Mouse (Mus musculus) heart, embryonic 11.5 days (tissue): ENCODE data around the gene Stk33. TPM values are rescaled to one million over a fixed set of nuclear protein-coding genes. Genes with fewer than 3 reads are reported as not detected.

Experiments used
- ATAC-seq: fragments of 200-750 bp; cut with Nextera tagmentation; replicated peaks from 2 replicates; pipeline ENCODE4 v1.8.0; 2017; ENCODE audit warnings: moderate library complexity; ENCODE audit not compliant: insufficient number of reproducible peaks, low FRiP score, low TSS enrichment
- H3K27ac ChIP-seq: fragments of 300-500 bp; sonication (generic); 2 replicates; pipeline ENCODE4 v1.5.1; 2014; ENCODE audit warnings: mild to moderate bottlenecking, low read depth, low read length
- H3K27me3 ChIP-seq: fragments of 300-500 bp; sonication (generic); 2 replicates; pipeline ENCODE4 v1.6.1; 2014; ENCODE audit warnings: mild to moderate bottlenecking, low read length, mixed read lengths; ENCODE audit not compliant: control insufficient read depth, insufficient read depth
- H3K36me3 ChIP-seq: fragments of 300-500 bp; sonication (generic); 2 replicates; pipeline ENCODE4 v1.6.1; 2014; ENCODE audit warnings: mild to moderate bottlenecking, low read length, moderate library complexity, mixed read lengths; ENCODE audit not compliant: control insufficient read depth, insufficient read depth
- H3K4me1 ChIP-seq: fragments of 300-500 bp; sonication (generic); 2 replicates; pipeline ENCODE4 v1.6.1; 2014; ENCODE audit warnings: low read length; ENCODE audit not compliant: control insufficient read depth, insufficient read depth
- H3K4me2 ChIP-seq: fragments of 300-500 bp; sonication (generic); 2 replicates; pipeline ENCODE4 v1.6.1; 2014; ENCODE audit warnings: mild to moderate bottlenecking, moderate library complexity
- H3K4me3 ChIP-seq: fragments of 300-500 bp; sonication (generic); 2 replicates; pipeline ENCODE4 v1.5.1; 2014; ENCODE audit warnings: low read depth, low read length
- H3K9ac ChIP-seq: fragments of 300-500 bp; sonication (generic); 2 replicates; pipeline ENCODE4 v1.6.1; 2014; ENCODE audit warnings: mild to moderate bottlenecking, low read depth, low read length, moderate library complexity
- H3K9me3 ChIP-seq: fragments of 300-500 bp; sonication (generic); replicated peaks from 2 replicates; pipeline ENCODE4 v1.6.1; 2016; ENCODE audit warnings: low read length; ENCODE audit not compliant: control insufficient read depth
- WGBS: fragments of 180-500 bp; shearing (Covaris S2); extraction: QIAGEN DNeasy Blood & Tissue Kit; methylation state at CpG from one replicate; pipeline ENCODE4 v1.1.7; 2014; ENCODE audit not compliant: insufficient replicate concordance; 5-methylcytosine and 5-hydroxymethylcytosine counted together
- polyA plus RNA-seq: library from polyadenylated mRNA; unstranded; fragments of >200 nt; fragmentation: Nextera tagmentation; extraction: Ambion mirVana; gene quantifications from 2 replicates; pipeline ENCODE4 v1.2.1, GENCODE M21; 2014

The Stk33 gene
- polyA plus RNA-seq, 1 experiment from 2014 or later = 0.19 TPM

DNA sequence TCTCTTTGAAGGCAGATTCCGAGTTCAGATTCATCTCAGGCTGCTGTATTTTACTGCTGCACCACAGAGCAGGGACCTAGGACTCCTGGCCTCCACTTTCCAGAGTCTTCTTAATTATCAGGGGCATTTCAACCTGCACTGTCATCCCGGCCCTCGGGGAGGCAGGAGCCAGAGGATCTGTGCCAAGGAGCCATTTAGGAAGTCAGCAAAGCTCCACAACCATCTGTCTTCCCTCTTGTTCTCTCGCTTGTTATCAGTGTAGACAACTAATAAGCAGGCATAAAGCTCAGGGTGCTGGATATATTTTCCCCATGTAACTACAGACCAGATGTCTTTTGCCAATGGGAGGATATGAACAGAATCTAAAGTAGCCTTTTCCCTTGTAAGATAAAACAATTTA is 112.1 kb downstream of the Stk33 start:
- WGBS = 68% methylated on average over 4 of the region's 4 CpGs
- Histone ChIP-seq H3K9me3 (no peaks in the 10 kb centered on the region), H3K27ac (no peak overlapping the region), H3K4me3 (no peak overlapping the region), H3K4me1 (no peaks in the 10 kb centered on the region), H3K9ac (no peak overlapping the region), H3K4me2 (no peak overlapping the region), H3K27me3 (no peaks in the 10 kb centered on the region), H3K36me3 (no peaks in the 10 kb centered on the region)
- ATAC-seq = no peak

- Histone ChIP-seq H3K9me3 (no peaks in the 10 kb centered on the region), H3K36me3 (no peaks in the 10 kb centered on the region), H3K4me2 (no peak overlapping the region), H3K27me3 (no peaks in the 10 kb centered on the region), H3K9ac (no peak overlapping the region), H3K4me3 (no peak overlapping the region), H3K4me1 (no peaks in the 10 kb centered on the region), H3K27ac (no peak overlapping the region)
- WGBS = 84% methylated on average over 3 of the region's 3 CpGs
- ATAC-seq = no peak
Measured at GRCm38 (mm10) chr7:109325731-109326130, 113.2 kb downstream of the Stk33 start.

GRCm38 (mm10) chr7:109325169-109325568 is 113.7 kb downstream of the Stk33 start:
- no peaks in the 10 kb centered on the region for H3K9me3 ChIP-seq
- H3K36me3 ChIP-seq = no peaks in the 10 kb centered on the region
- H3K27ac ChIP-seq = no peak overlapping the region
- H3K4me1 ChIP-seq = no peaks in the 10 kb centered on the region
- no peak overlapping the region for H3K4me2 ChIP-seq
- WGBS = 84% methylated on average over 9 of the region's 9 CpGs
- no peak overlapping the region for H3K9ac ChIP-seq
- no peak overlapping the region for H3K4me3 ChIP-seq
- no peak for ATAC-seq
- H3K27me3 ChIP-seq = no peaks in the 10 kb centered on the region

- no peaks in the 10 kb centered on the region for H3K4me1 ChIP-seq
- no peaks in the 10 kb centered on the region for H3K27me3 ChIP-seq
- ATAC-seq = no peak
- H3K4me3 ChIP-seq = no peak overlapping the region
- no peaks in the 10 kb centered on the region for H3K9me3 ChIP-seq
- WGBS = 76% methylated on average over 2 of the region's 2 CpGs
- no peak overlapping the region for H3K27ac ChIP-seq
- H3K4me2 ChIP-seq = no peak overlapping the region
- H3K36me3 ChIP-seq = no peaks in the 10 kb centered on the region
- H3K9ac ChIP-seq = no peak overlapping the region
Measured at GRCm38 (mm10) chr7:109309506-109309905, 129.4 kb downstream of the Stk33 start.

- H3K4me1 ChIP-seq = no peaks in the 10 kb centered on the region
- no peaks in the 10 kb centered on the region for H3K9me3 ChIP-seq
- H3K4me2 ChIP-seq = no peak overlapping the region
- H3K9ac ChIP-seq = no peak overlapping the region
- H3K27me3 ChIP-seq = no peaks in the 10 kb centered on the region
- H3K4me3 ChIP-seq = no peak overlapping the region
- H3K36me3 ChIP-seq = no peaks in the 10 kb centered on the region
- no peak overlapping the region for H3K27ac ChIP-seq
- ATAC-seq = no peak
- WGBS = 86% methylated on average over 3 of the region's 3 CpGs
Measured at GRCm38 (mm10) chr7:109295807-109296206, 143.1 kb downstream of the Stk33 start.

GRCm38 (mm10) chr7:109295351-109295750 is 143.5 kb downstream of the Stk33 start:
- Histone ChIP-seq H3K9me3 (no peaks in the 10 kb centered on the region), H3K27ac (no peak overlapping the region), H3K27me3 (no peaks in the 10 kb centered on the region), H3K36me3 (no peaks in the 10 kb centered on the region), H3K4me3 (no peak overlapping the region), H3K9ac (no peak overlapping the region), H3K4me2 (no peak overlapping the region), H3K4me1 (no peaks in the 10 kb centered on the region)
- no peak; the same call in 1 of the 2 replicates for ATAC-seq
- WGBS = 69% methylated on average over 5 of the region's 5 CpGs

- no peak overlapping the region for H3K9ac ChIP-seq
- WGBS = 7% methylated on average over 2 of the region's 2 CpGs
- H3K27me3 ChIP-seq = no peaks in the 10 kb centered on the region
- no peaks in the 10 kb centered on the region for H3K4me1 ChIP-seq
- no peak for ATAC-seq
- H3K27ac ChIP-seq = no peak overlapping the region
- no peaks in the 10 kb centered on the region for H3K36me3 ChIP-seq
- H3K4me2 ChIP-seq = no peak overlapping the region
- H3K4me3 ChIP-seq = no peak overlapping the region
- H3K9me3 ChIP-seq = no peaks in the 10 kb centered on the region
Measured at GRCm38 (mm10) chr7:109290501-109290900, 148.4 kb downstream of the Stk33 start.

- Histone ChIP-seq H3K4me1 (no peaks in the 10 kb centered on the region), H3K4me3 (no peak overlapping the region), H3K9ac (no peak overlapping the region), H3K36me3 (no peaks in the 10 kb centered on the region), H3K4me2 (no peak overlapping the region), H3K9me3 (no peaks in the 10 kb centered on the region), H3K27ac (no peak overlapping the region), H3K27me3 (no peaks in the 10 kb centered on the region)
- WGBS = 69% methylated on average over 6 of the region's 6 CpGs
- no peak for ATAC-seq
Measured at GRCm38 (mm10) chr7:109289106-109289505, 149.8 kb downstream of the Stk33 start.

- no peak overlapping the region for H3K4me2 ChIP-seq
- H3K27me3 ChIP-seq = no peaks in the 10 kb centered on the region
- H3K4me3 ChIP-seq = no peak overlapping the region
- H3K27ac ChIP-seq = no peak overlapping the region
- WGBS = 84% methylated on average over 4 of the region's 4 CpGs
- H3K4me1 ChIP-seq = no peaks in the 10 kb centered on the region
- H3K9ac ChIP-seq = no peak overlapping the region
- no peak for ATAC-seq
- H3K36me3 ChIP-seq = no peaks in the 10 kb centered on the region
- no peaks in the 10 kb centered on the region for H3K9me3 ChIP-seq
Measured at GRCm38 (mm10) chr7:109282106-109282505, 156.8 kb downstream of the Stk33 start.
